Mouse (Mus musculus): ENCODE data around the gene Poc1a.

GRCm38 (mm10) chr9:106367001-106367400, 86.1 kb downstream of the Poc1a start:
- no peak for TF ChIP-seq POLR2AphosphoS2 (IDR thresholded peaks at IDR 0.05; ENCODE audit: insufficient read length, low read depth)
- TF ChIP-seq USF1 (IDR thresholded peaks at IDR 0.05; ENCODE audit: low read depth): no peak
- no peak for TF ChIP-seq POLR2A (IDR thresholded peaks at IDR 0.05; ENCODE audit: insufficient read length, low read depth)
- TF ChIP-seq TCF3 (IDR thresholded peaks at IDR 0.05; ENCODE audit: insufficient read length, low read depth): no peak
- TF ChIP-seq MYOD1 (IDR thresholded peaks at IDR 0.05; ENCODE audit: control insufficient read depth in 1 of 3, insufficient read length in 2 of 3, low read depth in 2 of 3): no peak
- TF ChIP-seq MAX (IDR thresholded peaks at IDR 0.05; ENCODE audit: low read depth): no peak
- no peak for TF ChIP-seq TCF12 (IDR thresholded peaks at IDR 0.05; ENCODE audit: insufficient read depth, poor library complexity, severe bottlenecking)

All from myocyte (in vitro differentiated cells).